Mouse (Mus musculus) gastrocnemius, postnatal 14 days (tissue): ENCODE data around the gene Gpc3. TPM values are rescaled to one million over a fixed set of nuclear protein-coding genes. Genes with fewer than 3 reads are reported as not detected.
"Not testable (repeated sequence)": the region's sequence is repeated elsewhere in the genome, so short reads cannot be mapped to it uniquely, and the experiment has no call there.

Experiments used
- DNase-seq: peaks from one replicate; pipeline ENCODE4 v3.0.0; 2021; ENCODE audit warnings: mixed read lengths
- intact Hi-C: fragments of 180-260 bp; cut with DNase I; formaldehyde crosslinking; loops from one replicate; pipeline ENCODE4 v1.15.1; 2025; ENCODE audit warnings: low total_unique reads
- total RNA-seq, 2 experiments: library from RNA; stranded (reverse); gene quantifications; 2 replicates each; pipeline ENCODE4 v1.2.3; 2021

Gene Gpc3
- total RNA-seq, 2 experiments from 2014 or later, result 35.7 to 50.9 TPM

DNA sequence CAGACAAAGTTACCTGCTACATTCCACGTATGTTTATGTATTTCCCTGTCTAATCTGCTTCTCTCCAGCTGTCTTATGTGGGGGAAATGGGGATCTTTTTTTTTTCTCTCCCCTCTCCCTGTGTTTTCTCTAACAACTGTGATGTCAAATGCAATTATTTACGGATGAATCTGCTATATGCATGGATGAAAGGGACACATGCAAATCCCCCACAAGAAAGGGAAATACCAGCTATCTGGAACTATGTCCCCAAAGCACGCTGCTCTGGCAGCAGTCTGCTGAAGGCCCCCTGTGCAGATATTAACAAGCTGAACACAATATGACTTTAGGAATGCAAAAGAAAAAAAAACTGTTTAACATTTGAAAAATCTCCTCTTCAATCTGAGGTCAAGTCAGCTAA is 273.5 kb downstream of the Gpc3 start:
- no peak for DNase-seq
- intact Hi-C loops, result no loop called here

DNA sequence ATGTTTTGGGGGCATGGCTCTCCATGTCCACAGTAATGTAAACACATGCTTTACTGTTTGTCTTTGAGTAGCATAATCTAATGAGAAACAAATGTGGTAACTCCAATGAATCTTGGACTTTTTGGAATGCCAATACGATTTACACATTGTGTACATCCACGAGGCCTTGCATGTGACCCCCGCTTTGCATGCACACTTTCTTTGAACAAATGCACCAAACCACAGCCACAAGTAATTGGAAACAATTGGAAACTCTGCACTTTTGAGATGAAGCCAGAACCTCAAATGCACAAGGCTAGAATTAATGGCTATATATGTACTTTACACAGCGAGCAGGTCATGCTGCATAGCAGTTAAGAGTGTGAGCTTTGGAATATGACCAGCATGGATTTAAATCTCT is 292.0 kb downstream of the Gpc3 start:
- no peak for DNase-seq
- intact Hi-C loops, result no loop called here

DNA sequence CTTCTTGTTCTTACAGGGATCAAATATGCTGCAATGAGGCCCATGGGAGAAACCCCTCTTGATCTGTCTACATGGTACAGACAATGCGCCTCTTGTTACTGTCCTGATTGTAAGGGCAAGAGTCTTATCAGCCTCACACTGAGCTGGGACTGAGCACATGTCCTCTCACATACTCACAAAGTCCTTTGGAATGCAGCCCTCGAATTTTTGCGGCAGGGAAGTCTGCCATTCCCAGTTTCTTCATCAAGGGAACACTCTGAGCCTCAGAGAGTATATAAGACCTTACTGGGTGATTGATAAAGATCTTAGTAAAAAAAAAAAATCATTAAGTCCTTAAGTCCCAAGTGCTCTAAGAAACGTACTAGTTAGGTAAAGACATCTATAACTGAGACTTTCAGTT is 293.1 kb downstream of the Gpc3 start:
- intact Hi-C loops, result no loop called here
- no peak for DNase-seq

DNA sequence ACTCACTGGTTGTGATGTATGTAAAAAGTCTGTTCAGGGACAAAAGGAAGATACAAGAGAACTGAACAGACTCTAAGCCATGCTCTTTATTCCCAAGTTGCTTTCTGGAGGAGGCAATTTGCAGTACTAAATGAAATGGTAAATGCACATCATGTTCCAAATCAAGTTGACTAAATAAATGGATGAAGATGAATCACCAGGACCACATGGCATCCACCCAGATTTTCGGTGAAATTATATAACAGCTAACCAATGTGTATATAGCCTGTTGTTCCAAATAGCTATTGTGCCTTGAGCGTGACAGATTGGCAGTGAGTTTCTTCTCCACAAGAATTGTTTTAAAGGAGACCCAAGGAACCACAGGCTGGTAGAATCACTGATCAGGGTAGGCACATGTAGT is 302.8 kb downstream of the Gpc3 start:
- intact Hi-C loops, result no loop called here
- no peak for DNase-seq

DNA sequence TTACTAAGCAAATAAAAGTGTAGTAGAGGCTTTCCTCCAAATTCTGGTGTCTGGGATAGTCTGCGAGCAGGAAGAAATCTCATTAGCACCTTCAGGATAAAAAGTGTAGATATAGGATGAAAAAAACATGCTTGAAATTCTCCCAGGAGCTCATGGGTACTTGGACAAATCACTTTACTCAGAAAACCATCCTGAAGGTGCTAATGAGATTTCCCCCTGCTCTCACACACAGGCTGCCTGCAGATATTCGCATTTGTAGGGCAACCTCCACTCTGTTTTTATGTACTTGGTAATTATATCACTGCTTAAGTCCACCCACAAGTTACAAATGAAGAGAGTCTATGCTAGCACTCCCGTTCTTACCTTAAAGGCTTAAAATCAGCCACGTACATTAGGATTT is 308.5 kb downstream of the Gpc3 start:
- intact Hi-C loops, result no loop called here

DNA sequence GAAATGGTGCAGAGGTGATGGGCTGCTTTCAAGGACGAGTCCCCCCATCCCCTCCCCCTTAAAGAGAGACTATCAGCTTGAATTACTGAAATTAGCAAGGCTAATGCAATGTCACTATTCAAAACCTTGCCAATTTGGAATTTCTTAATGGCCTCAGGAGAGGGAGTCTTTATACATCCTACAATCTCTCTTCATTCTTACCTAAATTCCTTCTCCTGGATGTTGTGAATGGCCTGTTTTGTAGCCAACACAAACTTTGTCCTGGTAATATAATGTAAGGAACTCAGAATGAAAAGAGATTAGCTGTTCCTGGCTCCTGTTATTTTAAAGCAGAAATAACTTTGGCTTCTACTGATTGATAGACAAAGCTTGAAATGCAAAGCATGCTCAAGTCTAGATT is 325.0 kb downstream of the Gpc3 start:
- intact Hi-C loops, result no loop called here
- DNase-seq, result no peak

More for the DNA sequence above, 308.5 kb downstream of the Gpc3 start:
- no peak for DNase-seq

DNA sequence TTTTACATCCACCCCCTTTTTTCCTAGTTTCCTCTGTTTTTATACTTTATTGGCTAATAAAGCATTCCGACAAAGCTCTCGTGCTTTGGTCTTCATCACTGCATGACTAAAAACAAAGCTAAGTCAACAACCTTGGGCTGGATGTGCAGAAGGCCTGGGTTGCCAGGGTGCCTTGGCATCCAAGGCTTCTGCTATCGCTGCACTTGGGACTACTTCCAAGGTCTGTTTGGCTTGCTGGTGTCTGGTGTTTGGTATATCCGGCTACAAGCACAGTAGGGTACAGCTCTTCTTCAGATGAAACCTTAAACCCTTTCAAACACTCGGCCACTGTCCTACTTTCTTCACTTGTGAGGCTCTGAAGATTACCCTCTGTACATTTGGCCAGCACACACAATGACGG is 325.8 kb downstream of the Gpc3 start:
- peak; percentile 31 for DNase-seq
- intact Hi-C loops, result no loop called here

DNA sequence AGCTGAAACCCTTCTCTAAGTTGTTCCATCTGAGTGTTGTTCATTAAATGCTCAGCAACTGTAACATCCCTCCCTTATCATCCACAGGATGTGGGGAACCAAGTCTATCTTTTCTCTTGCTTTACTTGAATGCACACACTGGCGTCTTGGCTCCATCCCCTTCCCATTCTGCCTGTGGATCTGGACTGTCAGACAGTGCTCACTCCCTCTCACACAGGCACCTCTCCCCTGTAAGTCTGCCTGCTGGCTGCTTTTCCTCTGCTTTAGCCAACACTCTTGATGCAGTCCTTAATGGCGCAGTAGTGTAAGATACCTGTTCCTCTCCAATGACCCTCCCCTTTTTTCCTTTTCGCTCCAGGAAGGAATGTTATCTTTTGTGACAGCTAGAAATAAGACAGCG is 331.7 kb downstream of the Gpc3 start:
- DNase-seq, result no peak
- intact Hi-C loops, result no loop called here

DNA sequence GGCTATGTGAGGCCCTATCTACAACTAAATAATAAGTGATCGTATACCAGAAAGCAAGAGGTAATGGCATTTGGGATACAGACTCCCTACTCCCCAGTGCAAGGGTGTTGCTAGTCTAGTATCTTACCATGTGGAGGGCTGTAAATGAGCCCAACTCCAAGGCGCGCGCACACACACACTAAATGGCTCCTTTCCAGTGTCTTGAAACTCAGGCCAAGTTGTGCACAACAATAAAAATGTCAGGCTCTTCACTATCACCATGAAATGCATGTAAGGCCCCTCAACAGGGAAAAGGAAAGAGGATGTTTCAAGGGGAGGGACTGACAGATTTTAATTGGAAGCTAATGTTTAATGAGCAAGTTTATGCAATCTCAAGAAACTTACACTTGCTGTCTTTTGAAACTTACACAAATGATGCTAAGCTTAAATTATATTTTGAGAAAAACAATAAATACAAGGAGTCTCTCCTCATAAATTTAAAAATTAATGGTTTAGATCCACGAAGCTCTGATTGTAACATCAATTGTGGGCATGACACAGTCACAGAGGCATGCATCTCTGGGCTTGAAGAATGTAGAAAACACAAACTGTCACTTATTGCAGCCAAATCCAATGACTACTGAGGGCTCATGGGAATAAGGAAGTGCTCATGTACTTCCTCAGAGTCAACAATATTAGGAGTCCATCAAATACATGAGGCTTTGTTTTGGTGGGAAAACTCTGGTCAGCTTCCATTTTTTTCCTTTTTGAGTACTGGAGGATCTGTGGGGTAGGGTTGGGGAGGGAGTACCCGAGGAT is 332.4 kb downstream of the Gpc3 start:
- no peak for DNase-seq
- intact Hi-C loops, result no loop called here

DNA sequence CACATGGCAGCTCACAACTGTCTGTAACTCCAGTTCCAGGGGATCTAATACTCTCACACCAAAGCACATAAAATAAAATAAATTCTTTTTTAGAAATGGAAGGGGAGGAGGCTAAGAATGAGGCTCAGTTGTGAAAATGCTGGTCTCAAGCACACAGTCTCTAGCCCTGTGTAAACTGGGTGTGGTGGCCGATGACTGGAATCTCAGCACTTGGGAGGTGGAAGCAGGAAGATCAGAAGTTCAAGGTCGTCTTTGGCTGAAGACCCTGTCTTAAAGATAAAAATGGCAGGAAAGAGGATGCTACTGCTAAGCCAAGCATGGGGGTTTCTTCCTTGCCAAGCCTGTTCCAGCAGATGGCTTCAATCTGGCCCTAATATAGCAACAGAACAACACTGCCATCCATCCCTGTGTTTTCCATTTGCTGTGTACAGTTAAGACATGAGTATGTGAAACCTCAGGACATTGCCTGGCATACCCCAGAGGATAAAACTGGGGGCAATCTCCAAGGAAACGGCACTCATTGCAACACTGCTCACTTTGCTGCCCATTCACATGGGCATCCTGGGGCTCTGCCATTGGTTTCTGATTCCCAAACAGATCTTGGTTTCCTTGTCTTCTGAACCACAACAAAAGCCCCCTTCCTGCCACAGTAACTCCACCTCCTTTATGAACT is 334.9 kb downstream of the Gpc3 start:
- intact Hi-C loops, result no loop called here
- DNase-seq, result no peak

DNA sequence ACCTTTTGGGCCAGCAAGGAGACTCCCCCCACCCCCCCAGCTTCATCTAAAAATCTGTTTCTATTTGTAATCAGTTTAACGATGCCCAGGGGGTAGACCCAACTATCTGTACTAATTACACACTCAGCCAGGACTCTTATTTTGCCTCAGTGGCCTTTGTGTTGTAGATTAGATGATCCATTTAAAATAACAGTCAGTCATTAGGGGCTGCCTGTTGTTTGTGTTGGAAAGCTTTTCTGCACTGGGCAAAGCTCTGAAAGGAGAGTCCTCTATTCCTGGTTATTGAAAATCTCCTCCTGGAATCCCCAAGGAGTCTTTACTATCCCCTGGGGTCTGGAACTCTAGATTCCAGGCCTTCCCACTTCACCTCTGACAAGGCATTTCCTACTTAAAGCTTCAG is 336.2 kb downstream of the Gpc3 start:
- no peak for DNase-seq
- intact Hi-C loops, result no loop called here

DNA sequence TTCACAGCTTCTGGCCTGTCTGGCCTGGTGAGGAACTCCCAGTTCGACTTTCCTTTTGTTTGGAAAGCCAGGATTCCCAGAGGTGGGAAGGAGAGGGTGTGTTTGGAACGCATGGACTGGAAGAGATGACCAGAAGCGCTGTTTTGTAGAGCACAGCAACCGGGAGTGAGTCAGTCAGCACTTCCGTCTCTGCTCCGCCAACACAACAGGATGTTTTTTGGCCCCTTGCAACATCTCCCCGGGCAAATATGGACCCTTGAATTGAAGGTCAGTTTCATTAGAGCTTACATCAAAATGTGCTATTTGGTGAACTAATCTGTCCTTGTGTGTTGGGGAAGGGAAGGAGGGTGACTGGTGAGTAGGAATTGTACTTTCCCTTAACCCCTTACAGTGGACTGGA is 340.7 kb downstream of the Gpc3 start:
- intact Hi-C loops, result no loop called here
- no peak for DNase-seq

DNA sequence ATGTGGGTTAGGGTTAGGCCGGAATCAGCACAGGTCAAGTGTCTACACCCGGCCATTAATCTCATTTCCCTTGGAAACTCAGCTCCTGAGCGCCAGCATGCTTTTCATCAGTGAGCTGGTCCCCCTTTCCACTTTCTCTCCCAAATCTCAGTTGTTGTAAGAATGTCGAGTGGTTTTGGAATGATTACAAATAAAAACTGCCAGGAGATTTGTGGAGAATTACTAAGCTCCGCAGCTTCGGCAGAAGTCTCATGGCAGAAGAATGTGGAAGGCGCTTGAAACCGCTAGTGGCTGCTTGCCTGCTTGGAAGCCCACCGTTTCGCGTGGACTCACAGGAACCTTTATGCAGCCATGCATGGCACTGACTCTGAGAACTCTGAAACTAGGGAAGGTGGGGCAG is 351.8 kb downstream of the Gpc3 start:
- intact Hi-C loops, result no loop called here
- DNase-seq, result no peak

DNA sequence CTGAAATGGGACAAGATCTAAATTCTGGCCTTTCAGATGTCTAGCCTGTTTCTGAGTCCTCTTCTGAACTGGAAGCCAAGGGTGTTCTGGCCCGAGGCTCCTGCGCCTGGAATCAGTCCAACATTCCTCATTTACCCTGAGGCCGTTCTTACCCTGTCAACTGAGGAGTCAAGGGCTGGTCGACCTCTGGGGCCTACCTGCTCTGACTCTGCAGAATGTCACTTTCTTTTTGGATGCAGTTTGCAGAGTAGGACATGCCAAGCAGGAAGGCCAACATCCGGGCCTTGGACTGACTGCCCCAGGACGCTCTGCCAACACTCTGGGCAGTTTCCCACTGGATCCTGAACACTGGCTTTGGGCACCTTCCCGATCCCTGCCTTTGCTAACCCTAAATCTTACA is 352.2 kb downstream of the Gpc3 start:
- intact Hi-C loops, result no loop called here
- peak; percentile 22 for DNase-seq

DNA sequence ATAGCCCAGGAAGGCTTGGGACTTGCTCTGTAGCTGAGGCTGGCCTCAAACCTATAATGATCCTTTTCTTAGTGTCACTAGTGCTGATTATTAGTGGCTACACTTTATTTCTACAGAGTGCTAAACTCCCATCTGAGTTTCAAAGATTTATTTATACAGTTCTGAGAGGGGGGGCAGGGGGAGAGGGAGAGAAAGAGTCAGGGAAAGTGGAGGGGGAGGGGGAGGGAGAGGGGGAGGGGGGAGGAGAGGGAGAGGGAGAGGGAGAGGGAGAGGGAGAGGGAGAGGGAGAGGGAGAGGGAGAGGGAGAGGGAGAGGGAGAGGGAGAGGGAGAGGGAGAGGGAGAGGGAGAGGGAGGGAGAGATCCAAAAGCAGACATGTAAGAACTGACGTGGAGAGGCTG is 354.0 kb downstream of the Gpc3 start:
- DNase-seq, intact Hi-C loops: not testable (repeated sequence)

DNA sequence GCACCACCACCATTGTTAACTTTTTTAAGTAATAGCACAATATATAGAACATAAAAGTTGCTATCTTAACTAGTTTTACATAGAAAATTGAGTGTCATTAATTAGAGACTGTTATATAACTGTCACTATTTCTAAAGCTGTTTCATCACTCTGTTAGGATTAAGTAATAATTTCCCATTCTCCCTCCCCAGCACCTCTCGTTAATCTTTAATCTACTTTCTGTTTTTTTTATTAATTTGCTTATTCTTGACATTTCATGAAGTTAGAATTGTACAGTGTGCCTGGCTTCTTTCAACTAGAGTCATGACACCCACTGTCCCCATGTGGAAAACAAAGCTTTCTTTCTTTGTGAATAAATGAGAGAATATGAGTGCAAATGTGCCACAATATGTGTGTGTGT is 359.2 kb downstream of the Gpc3 start:
- DNase-seq, result no peak
- intact Hi-C loops, result no loop called here

DNA sequence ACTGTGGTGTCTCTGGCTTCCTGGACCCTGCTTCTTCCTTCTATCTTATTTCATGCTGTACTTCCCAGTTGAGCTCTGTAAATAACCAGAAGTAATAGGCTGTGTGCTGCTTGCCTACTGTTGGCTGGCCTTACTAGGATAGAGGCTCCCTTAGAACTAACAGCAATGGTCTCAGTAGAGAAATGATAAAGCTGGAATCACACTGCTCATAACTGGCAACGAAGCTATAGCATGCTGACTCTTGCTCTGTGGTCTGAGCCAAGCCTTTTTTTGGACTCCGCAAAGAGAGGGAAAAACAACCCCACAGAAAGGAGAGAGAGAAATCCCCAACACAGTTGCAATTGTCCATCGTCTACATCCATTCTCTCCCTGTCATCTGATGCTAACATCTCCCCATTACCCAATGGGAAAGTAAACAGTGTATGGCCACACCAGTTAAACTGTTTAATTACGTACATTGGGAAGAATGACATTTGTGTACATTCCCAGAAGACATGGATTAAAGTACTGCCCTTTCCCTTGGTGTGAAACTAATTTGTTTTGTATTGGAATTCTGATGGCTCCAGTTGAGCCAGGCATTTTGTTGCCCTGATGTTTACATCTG is 368.0 kb downstream of the Gpc3 start:
- no peak for DNase-seq
- intact Hi-C loops, result no loop called here

DNA sequence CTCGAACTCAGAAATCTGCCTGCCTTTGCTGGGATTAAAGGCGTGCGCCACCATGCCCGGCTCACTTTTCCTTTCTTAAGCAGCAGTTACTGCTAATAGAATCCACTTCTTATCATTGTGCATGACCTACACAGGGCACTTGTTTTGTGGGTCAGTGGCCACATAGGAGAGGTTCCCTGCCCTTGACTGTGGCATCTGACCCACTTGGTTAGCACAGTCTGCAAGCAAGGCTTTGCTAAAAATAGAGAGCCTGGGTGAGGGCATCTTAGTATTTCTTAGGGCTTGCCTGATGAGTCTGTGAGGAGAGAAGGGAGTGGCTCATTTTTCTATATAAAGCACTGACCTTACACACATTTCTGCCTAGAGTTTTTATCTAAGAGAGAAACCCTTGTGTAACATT is 376.3 kb downstream of the Gpc3 start:
- no peak for DNase-seq
- intact Hi-C loops, result no loop called here

DNA sequence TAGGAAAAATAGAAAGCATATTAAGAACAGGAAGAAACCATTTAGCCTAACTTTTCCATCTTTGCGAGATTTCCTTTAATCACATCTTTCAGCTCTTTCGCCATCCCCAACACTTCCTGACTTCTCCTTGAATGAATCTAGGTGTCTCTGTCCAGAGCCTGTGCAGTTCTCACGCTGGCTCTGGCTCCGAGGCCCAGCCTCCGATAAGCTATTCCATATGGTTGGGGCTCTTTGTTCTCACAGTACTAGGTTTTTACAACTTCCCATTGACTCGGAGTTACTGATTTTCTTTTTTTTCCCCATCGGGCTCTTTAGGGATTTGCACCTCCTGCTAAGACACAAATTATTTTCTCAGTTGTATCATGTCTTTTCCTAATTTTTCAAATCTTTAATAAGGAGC is 381.8 kb downstream of the Gpc3 start:
- intact Hi-C loops, result no loop called here
- DNase-seq, result no peak

DNA sequence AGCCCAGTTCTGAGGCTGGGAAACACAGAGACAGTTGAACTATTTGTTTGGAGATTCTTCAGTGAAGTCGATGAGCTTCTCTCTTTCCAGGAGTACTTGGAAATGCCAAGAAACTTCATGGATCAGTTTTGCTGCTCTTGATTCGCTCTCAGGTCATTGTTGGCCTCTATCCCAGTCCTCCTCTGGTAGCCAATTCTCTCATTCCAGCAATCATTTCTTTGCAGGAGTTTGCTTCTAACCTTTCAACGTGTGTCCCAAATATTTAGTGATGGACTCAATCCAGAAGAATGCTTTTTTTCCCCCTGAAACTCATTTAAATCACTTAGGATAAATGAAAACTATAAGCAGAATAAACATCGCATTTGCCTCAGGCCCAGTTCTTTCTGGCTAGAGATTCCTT is 383.0 kb downstream of the Gpc3 start:
- intact Hi-C loops, result no loop called here
- no peak for DNase-seq
